Mouse (Mus musculus) heart, adult 2 months (tissue): ENCODE data around the gene Rpl37.
"Not testable (repeated sequence)": the region's sequence is repeated elsewhere in the genome, so short reads cannot be mapped to it uniquely, and the experiment has no call there.

ENCODE experiments used
- CTCF ChIP-seq: fragments of 200-600 bp; IDR thresholded peaks from 2 replicates; pipeline ENCODE4 v1.8.1; 2022; ENCODE audit warnings: antibody characterized with exemption, mild to moderate bottlenecking, moderate library complexity
- EP300 ChIP-seq: fragments of 200-500 bp; IDR thresholded peaks from 2 replicates; pipeline ENCODE4 v1.6.1; 2011; ENCODE audit warnings: low read depth, low read length, control low read depth; ENCODE audit not compliant: insufficient read depth
- POLR2A ChIP-seq: fragments of 200-500 bp; IDR thresholded peaks from 2 replicates; pipeline ENCODE4 v1.6.1; 2011; ENCODE audit warnings: mild to moderate bottlenecking, low read depth, low read length, control low read depth; ENCODE audit not compliant: insufficient read depth

- not testable (repeated sequence) for TF ChIP-seq EP300, CTCF, POLR2A
Observed at GRCm38 (mm10) chr15:5130887-5131668, 14.6 kb downstream of the Rpl37 start.
